Mouse (Mus musculus): ENCODE measurements at regions not wholly inside any gene's neighbourhood (a gene's known extent, or its start where the extent isn't known, plus 50 kb on each side); places are given as distances from the start of the nearest gene placed in this dataset.

GRCm38 (mm10) chr1:71757236-71757635 is 104.2 kb upstream of the Fn1 start:
- WGBS: 76% methylated on average over 5 of the region's 5 CpGs
- no peaks in the 10 kb centered on the region for H3K36me3 ChIP-seq (ENCODE audit: control insufficient read depth, insufficient read depth, low read length)
- no peaks in the 10 kb centered on the region for H3K9me3 ChIP-seq (replicated peaks; ENCODE audit: control insufficient read depth, low read length)
- ATAC-seq (ENCODE audit: insufficient read depth, low FRiP score): no peak
- no peak overlapping the region for H3K4me3 ChIP-seq (replicated peaks; ENCODE audit: low read length)
- no peak overlapping the region for H3K4me2 ChIP-seq (ENCODE audit: low read depth, low read length)
- H3K9ac ChIP-seq (ENCODE audit: low read length): no peak overlapping the region
- H3K27me3 ChIP-seq (ENCODE audit: control insufficient read depth, insufficient read depth, low read length): no peaks in the 10 kb centered on the region
- H3K4me1 ChIP-seq (ENCODE audit: control insufficient read depth, insufficient read depth, low read length): no peaks in the 10 kb centered on the region
- H3K27ac ChIP-seq (ENCODE audit: low read length): no peak overlapping the region

- no peaks in the 10 kb centered on the region for H3K27me3 ChIP-seq (ENCODE audit: control insufficient read depth, insufficient read depth, low read length)
- ATAC-seq (ENCODE audit: insufficient read depth, low FRiP score): no peak
- 80% methylated on average over 2 of the region's 2 CpGs for WGBS
- H3K9me3 ChIP-seq (replicated peaks; ENCODE audit: control insufficient read depth, low read length): no peaks in the 10 kb centered on the region
- no peak overlapping the region for H3K9ac ChIP-seq (ENCODE audit: low read length)
- H3K4me1 ChIP-seq (ENCODE audit: control insufficient read depth, insufficient read depth, low read length): no peaks in the 10 kb centered on the region
- H3K36me3 ChIP-seq (ENCODE audit: control insufficient read depth, insufficient read depth, low read length): no peaks in the 10 kb centered on the region
- H3K4me3 ChIP-seq (replicated peaks; ENCODE audit: low read length): no peak overlapping the region
- no peak overlapping the region for H3K27ac ChIP-seq (ENCODE audit: low read length)
- H3K4me2 ChIP-seq (ENCODE audit: low read depth, low read length): no peak overlapping the region
These were observed 103.2 kb upstream of the Fn1 start for GRCm38 (mm10) chr1:71756159-71756558.

DNA sequence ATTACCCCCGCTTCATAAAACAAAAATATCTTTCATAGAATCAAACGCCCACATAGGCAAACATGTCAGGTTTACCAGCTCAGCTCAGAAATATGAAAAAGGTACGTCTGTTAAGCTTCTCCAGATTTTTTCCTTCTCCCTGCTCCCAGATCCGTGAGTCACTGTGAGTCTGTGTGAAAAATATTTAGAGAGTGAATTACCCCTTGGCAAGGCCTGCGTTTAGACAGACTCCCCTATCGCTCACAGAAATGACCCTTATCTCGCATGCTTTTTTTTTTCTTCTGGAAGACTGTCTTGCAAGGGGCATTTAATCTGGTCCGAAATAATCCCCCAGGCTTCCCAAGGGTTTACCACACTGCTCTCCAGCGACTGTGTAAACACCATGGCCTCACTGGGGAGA is 102.4 kb upstream of the Fn1 start:
- no peak overlapping the region for H3K9ac ChIP-seq (ENCODE audit: low read length)
- no peak for ATAC-seq (ENCODE audit: insufficient read depth, low FRiP score)
- H3K27me3 ChIP-seq (ENCODE audit: control insufficient read depth, insufficient read depth, low read length): no peaks in the 10 kb centered on the region
- no peak overlapping the region for H3K4me3 ChIP-seq (replicated peaks; ENCODE audit: low read length)
- H3K36me3 ChIP-seq (ENCODE audit: control insufficient read depth, insufficient read depth, low read length): no peaks in the 10 kb centered on the region
- H3K9me3 ChIP-seq (replicated peaks; ENCODE audit: control insufficient read depth, low read length): no peaks in the 10 kb centered on the region
- H3K27ac ChIP-seq (ENCODE audit: low read length): no peak overlapping the region
- WGBS: 25% methylated on average over 9 of the region's 9 CpGs
- H3K4me2 ChIP-seq (ENCODE audit: low read depth, low read length): no peak overlapping the region
- no peaks in the 10 kb centered on the region for H3K4me1 ChIP-seq (ENCODE audit: control insufficient read depth, insufficient read depth, low read length)

- H3K36me3 ChIP-seq (ENCODE audit: control insufficient read depth, insufficient read depth, low read length): no peaks in the 10 kb centered on the region
- no peak for ATAC-seq (ENCODE audit: insufficient read depth, low FRiP score)
- no peaks in the 10 kb centered on the region for H3K9me3 ChIP-seq (replicated peaks; ENCODE audit: control insufficient read depth, low read length)
- H3K4me3 ChIP-seq (replicated peaks; ENCODE audit: low read length): no peak overlapping the region
- H3K27ac ChIP-seq (ENCODE audit: low read length): no peak overlapping the region
- H3K4me2 ChIP-seq (ENCODE audit: low read depth, low read length): no peak overlapping the region
- H3K4me1 ChIP-seq (ENCODE audit: control insufficient read depth, insufficient read depth, low read length): no peaks in the 10 kb centered on the region
- H3K27me3 ChIP-seq (ENCODE audit: control insufficient read depth, insufficient read depth, low read length): no peaks in the 10 kb centered on the region
- no peak overlapping the region for H3K9ac ChIP-seq (ENCODE audit: low read length)
- WGBS: 81% methylated on average over 1 of the region's 1 CpGs
These were observed 99.4 kb upstream of the Fn1 start for GRCm38 (mm10) chr1:71752351-71752750.

GRCm38 (mm10) chr1:71751601-71752000 is 98.6 kb upstream of the Fn1 start:
- Histone ChIP-seq H3K9ac (ENCODE audit: low read length) (no peak overlapping the region), H3K4me2 (ENCODE audit: low read depth, low read length) (no peak overlapping the region), H3K9me3 (replicated peaks; ENCODE audit: control insufficient read depth, low read length) (no peaks in the 10 kb centered on the region), H3K4me1 (ENCODE audit: control insufficient read depth, insufficient read depth, low read length) (no peaks in the 10 kb centered on the region), H3K36me3 (ENCODE audit: control insufficient read depth, insufficient read depth, low read length) (no peaks in the 10 kb centered on the region), H3K4me3 (replicated peaks; ENCODE audit: low read length) (no peak overlapping the region), H3K27me3 (ENCODE audit: control insufficient read depth, insufficient read depth, low read length) (no peaks in the 10 kb centered on the region), H3K27ac (ENCODE audit: low read length) (no peak overlapping the region)
- ATAC-seq (ENCODE audit: insufficient read depth, low FRiP score): no peak
- 71% methylated on average over 1 of the region's 1 CpGs for WGBS

GRCm38 (mm10) chr1:71735606-71736005 is 82.6 kb upstream of the Fn1 start:
- H3K9me3 ChIP-seq (replicated peaks; ENCODE audit: control insufficient read depth, low read length): no peaks in the 10 kb centered on the region
- no peaks in the 10 kb centered on the region for H3K4me1 ChIP-seq (ENCODE audit: control insufficient read depth, insufficient read depth, low read length)
- no peak overlapping the region for H3K4me2 ChIP-seq (ENCODE audit: low read depth, low read length)
- no peak overlapping the region for H3K4me3 ChIP-seq (replicated peaks; ENCODE audit: low read length)
- H3K27me3 ChIP-seq (ENCODE audit: control insufficient read depth, insufficient read depth, low read length): no peaks in the 10 kb centered on the region
- WGBS: 60% methylated on average over 3 of the region's 3 CpGs
- ATAC-seq (ENCODE audit: insufficient read depth, low FRiP score): no peak
- no peaks in the 10 kb centered on the region for H3K36me3 ChIP-seq (ENCODE audit: control insufficient read depth, insufficient read depth, low read length)
- H3K27ac ChIP-seq (ENCODE audit: low read length): no peak overlapping the region
- H3K9ac ChIP-seq (ENCODE audit: low read length): no peak overlapping the region

GRCm38 (mm10) chr1:71731623-71732022 is 78.6 kb upstream of the Fn1 start:
- Histone ChIP-seq H3K9ac (ENCODE audit: low read length) (no peak overlapping the region), H3K4me2 (ENCODE audit: low read depth, low read length) (no peak overlapping the region), H3K27ac (ENCODE audit: low read length) (no peak overlapping the region), H3K9me3 (replicated peaks; ENCODE audit: control insufficient read depth, low read length) (no peaks in the 10 kb centered on the region), H3K27me3 (ENCODE audit: control insufficient read depth, insufficient read depth, low read length) (no peaks in the 10 kb centered on the region), H3K4me1 (ENCODE audit: control insufficient read depth, insufficient read depth, low read length) (no peaks in the 10 kb centered on the region), H3K36me3 (ENCODE audit: control insufficient read depth, insufficient read depth, low read length) (no peaks in the 10 kb centered on the region), H3K4me3 (replicated peaks; ENCODE audit: low read length) (no peak overlapping the region)
- ATAC-seq (ENCODE audit: insufficient read depth, low FRiP score): no peak

DNA sequence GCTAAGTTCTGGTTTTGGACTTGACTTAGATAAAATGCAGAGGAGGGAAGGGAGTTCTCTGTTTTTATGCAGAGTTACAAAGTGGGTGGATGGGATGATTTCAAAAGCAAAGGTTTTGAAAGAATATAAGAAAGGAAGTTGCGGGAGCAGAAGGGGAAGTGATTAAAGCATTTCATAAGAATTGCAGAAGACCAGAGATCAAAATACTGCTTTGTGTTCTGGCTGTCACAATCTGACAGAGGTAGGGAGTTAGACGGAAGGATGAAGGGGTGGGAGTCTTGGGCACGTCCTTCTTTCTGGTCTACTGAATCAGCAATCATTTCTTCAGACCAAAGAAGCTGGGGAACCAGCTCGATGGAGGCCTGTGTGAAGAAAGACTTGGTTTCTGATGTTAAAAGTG is 78.0 kb upstream of the Fn1 start:
- no peak overlapping the region for H3K27ac ChIP-seq (ENCODE audit: low read length)
- H3K27me3 ChIP-seq (ENCODE audit: control insufficient read depth, insufficient read depth, low read length): no peaks in the 10 kb centered on the region
- no peak overlapping the region for H3K9ac ChIP-seq (ENCODE audit: low read length)
- no peaks in the 10 kb centered on the region for H3K36me3 ChIP-seq (ENCODE audit: control insufficient read depth, insufficient read depth, low read length)
- H3K4me2 ChIP-seq (ENCODE audit: low read depth, low read length): no peak overlapping the region
- H3K4me3 ChIP-seq (replicated peaks; ENCODE audit: low read length): no peak overlapping the region
- H3K9me3 ChIP-seq (replicated peaks; ENCODE audit: control insufficient read depth, low read length): no peaks in the 10 kb centered on the region
- H3K4me1 ChIP-seq (ENCODE audit: control insufficient read depth, insufficient read depth, low read length): no peaks in the 10 kb centered on the region
- 72% methylated on average over 4 of the region's 4 CpGs for WGBS
- no peak for ATAC-seq (ENCODE audit: insufficient read depth, low FRiP score)

GRCm38 (mm10) chr1:71728852-71729347 is 75.9 kb upstream of the Fn1 start:
- Histone ChIP-seq H3K4me1 (ENCODE audit: control insufficient read depth, insufficient read depth, low read length) (no peaks in the 10 kb centered on the region), H3K9me3 (replicated peaks; ENCODE audit: control insufficient read depth, low read length) (no peaks in the 10 kb centered on the region), H3K9ac (ENCODE audit: low read length) (no peak overlapping the region), H3K36me3 (ENCODE audit: control insufficient read depth, insufficient read depth, low read length) (no peaks in the 10 kb centered on the region), H3K4me2 (ENCODE audit: low read depth, low read length) (no peak overlapping the region), H3K4me3 (replicated peaks; ENCODE audit: low read length) (no peak overlapping the region), H3K27ac (ENCODE audit: low read length) (no peak overlapping the region), H3K27me3 (ENCODE audit: control insufficient read depth, insufficient read depth, low read length) (no peaks in the 10 kb centered on the region)
- ATAC-seq (ENCODE audit: insufficient read depth, low FRiP score): no peak
- 43% methylated on average over 8 of the region's 8 CpGs for WGBS

- ATAC-seq (ENCODE audit: insufficient read depth, low FRiP score): no peak
- no peak overlapping the region for H3K27ac ChIP-seq (ENCODE audit: low read length)
These were observed 70.8 kb upstream of the Fn1 start for GRCm38 (mm10) chr1:71723816-71724215.

More at GRCm38 (mm10) chr1:71723816-71724215, 70.8 kb upstream of the Fn1 start:
- H3K4me2 ChIP-seq (ENCODE audit: low read depth, low read length): no peak overlapping the region
- no peaks in the 10 kb centered on the region for H3K4me1 ChIP-seq (ENCODE audit: control insufficient read depth, insufficient read depth, low read length)
- no peak overlapping the region for H3K9ac ChIP-seq (ENCODE audit: low read length)
- 46% methylated on average over 7 of the region's 7 CpGs for WGBS
- no peaks in the 10 kb centered on the region for H3K27me3 ChIP-seq (ENCODE audit: control insufficient read depth, insufficient read depth, low read length)
- H3K36me3 ChIP-seq (ENCODE audit: control insufficient read depth, insufficient read depth, low read length): no peaks in the 10 kb centered on the region
- H3K9me3 ChIP-seq (replicated peaks; ENCODE audit: control insufficient read depth, low read length): no peaks in the 10 kb centered on the region
- no peak overlapping the region for H3K4me3 ChIP-seq (replicated peaks; ENCODE audit: low read length)

All from stomach, embryonic 16.5 days (tissue).